Mouse (Mus musculus): Measurements from ENCODE around the gene Ramac.

Ramac gene

DNA sequence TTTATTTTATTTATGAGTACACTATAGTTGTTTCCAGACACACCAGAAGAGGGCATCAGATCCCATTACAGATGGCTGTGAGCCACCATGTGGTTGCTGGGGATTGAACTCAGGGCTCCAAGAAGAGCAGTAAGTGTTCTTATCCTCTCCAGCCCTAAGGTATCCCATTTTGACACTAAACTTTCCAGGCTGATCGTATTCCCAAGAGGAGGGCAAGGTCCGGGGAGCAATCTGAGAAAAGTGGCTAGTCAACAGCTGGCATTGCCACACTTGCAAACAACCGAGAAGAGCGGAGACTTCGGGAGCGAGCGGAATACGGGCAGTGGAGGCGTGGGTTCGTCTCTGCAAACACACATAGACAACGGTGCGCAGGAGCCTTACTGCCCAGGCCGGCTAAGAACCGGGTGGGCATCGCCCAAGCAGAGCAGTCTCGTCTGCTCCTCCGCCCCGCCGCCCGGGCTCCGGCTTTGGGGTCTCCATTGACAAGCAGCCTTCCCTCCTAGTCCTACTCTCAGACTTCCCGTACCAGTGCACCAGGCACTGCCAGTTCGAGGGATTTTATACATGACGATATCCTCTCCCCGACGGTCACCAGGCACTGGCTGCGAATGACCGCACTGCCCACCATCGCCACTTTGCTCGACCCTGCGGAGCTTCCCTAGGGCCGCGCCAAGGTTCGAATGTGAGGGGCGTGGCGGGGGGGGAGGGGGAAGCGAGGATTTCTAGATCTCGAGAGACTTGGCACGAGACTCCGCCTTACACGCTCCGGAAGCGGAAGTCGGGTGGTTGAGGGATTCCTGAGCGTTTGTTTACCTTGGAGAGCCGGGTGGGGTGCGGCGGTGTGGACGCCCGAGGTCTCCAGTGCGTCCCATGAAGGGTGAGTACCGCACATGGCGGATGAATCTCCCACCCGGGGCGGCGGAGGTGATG, at the start of gene Ramac:
Ramac (plus strand) TSS at position 746 of the 930 bp plus-strand sequence.
- peak; percentile 89 for DNase-seq

DNA sequence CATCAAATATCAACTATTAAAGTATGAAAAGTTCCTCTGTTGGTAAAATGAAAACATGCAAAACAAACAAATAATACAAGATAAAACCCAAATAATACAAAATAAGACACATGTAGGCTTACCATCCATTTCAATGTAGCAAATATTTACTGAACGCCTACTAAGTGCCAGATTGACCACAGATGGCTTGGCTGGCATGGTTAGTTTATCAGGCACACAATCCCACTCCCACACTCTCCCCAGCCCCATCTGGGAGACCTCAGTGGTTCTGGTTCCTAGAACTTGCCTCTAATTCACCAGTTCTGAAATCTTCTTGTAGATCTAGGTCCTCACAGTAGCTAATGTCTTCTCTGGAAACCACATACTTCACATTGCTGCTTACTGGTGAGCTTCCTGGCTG, 44.1 kb upstream of the Ramac start:
- DNase-seq: no peak

DNA sequence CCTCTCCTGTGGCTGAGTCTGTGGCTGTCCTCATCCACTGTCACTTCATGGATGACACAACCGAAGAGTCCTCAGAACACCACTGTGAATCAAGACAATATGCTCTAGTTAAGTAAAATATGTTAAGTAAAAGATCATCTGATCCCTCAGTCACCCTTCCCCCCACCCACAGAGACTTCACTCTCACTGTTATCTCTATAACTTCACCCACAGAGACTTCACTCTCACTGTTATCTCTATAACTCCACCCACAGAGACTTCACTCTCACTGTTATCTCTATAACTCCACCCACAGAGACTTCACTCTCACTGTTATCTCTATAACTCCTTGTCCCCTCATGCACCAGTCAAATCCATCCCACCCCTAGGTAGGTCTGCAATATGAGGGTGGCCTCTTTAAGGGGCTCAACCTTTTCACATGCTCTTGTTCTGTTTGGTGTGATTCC, 43.5 kb upstream of the Ramac start:
- no peak for DNase-seq

DNA sequence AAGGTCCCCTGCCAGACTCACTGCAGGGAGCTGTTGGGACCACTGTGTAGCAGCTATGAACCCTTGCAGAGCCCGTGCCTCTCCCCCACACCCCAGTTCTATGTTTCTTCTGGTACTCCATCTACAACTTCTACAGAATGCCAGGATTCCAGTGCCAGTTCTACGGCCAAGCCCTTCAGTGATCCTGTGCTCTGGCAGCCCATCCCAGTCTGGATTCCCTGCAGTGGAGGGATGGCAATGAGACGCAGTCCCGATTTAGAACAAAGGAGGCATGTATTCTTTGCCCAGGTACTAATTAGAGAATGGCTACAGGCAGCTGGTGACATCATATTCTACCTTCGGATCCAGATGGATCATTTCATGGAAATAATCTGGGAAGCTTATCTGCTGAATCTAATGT, 41.5 kb upstream of the Ramac start:
- DNase-seq: no peak

DNA sequence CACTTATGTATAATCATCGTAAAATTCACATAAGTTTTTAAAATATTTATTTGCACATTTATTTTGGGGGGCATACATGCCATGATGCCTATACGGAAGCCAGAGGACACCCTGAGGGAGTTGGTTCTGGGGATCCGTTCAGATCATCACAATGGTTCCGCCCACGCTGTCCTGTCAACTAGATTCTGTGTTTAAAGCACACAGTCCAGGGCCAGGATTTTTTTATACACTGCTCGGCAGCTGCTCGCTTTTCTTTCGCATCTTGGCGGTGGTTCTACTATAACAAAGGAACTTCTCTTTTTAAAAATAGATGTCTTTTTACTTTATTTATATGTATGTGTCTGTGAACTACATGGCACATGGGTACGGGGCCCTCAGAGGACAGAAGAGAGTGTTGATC, 38.9 kb upstream of the Ramac start:
- DNase-seq: no peak

DNA sequence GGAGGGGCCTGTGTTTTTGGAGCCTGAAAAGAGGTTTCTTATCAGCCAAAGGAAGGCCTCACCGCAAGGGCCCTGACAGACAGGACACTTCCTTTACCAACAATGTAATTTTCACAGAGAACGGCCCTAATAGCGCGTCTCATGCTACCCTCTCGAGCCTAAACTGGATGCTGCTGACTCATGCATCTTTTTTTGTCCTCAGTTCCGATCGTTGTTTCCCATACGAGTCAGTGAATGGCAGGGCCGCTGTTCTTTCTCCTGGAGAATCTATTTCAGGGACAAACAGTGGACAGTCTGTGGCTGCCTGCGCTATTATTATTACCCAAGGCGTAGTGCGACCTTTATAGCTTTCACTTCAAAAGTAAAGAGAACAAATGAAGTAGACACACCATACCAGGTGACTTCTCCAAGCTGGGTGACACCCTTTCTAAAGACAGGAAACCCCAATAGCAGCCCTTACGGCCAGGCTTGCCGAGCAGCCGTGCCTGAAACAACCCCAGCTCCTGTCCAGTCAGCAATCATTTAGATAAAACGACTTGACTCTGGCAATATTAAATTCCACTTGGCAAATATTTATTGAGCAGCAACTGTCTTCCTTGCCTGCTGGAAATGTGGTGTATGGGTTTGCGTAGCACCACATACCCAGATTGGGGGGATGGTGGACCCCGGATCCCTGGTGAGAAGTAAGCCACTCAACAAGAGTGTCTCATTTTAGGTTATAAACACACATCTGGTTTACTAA, 36.6 kb upstream of the Ramac start:
- no peak for DNase-seq

DNA sequence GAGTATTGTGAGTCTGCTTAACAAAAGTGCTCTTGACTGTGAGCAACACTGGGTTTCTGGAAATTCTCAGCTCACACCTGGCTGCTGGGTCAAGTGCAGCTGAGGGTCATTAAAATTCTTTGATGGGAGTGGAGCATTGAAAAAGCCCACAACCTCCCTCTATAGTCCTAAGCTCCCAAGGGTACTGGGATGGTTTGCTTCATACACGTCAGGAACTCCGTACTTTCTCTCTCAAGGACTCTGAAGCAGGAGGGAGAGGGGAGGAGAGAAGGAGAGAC, 36.1 kb upstream of the Ramac start:
- DNase-seq: no peak

DNA sequence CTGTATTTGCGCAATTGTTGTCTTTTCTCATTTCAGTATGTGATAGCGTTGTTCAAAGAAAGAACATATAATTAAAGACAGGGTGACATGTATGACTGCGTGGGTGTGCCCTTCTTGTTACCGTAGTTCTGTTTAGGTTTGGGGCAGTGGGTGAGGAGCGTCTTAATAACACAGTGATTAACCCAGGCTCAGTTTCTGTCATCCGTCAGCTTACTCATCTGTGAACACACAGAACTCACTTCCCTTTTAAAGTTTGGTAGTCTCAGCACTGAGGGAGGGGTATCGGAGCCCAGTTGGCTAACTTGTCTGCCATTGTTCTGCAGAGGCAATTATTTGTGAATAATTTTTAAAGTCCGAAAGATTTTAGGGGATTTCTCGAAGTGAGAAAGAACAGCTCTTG, 35.0 kb upstream of the Ramac start:
- no peak for DNase-seq

DNA sequence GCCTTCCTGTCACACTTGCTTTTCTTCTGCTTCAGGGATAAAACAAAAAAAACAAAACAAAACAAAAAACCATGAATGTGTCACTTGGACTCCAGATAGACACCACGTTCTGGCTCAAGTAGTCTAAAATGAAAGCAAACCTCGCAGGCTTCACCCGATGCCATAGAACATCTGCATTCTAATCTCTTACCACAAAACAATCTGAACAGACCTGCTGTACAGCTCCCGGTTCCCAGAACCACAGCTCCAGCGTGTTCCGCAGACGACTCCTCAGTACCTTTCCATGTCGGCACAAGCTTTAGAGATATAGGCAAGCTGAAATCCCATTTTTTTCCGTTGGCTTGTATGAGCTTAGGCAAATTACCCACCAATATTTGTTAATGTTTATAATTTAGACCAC, 32.9 kb upstream of the Ramac start:
- DNase-seq: no peak

DNA sequence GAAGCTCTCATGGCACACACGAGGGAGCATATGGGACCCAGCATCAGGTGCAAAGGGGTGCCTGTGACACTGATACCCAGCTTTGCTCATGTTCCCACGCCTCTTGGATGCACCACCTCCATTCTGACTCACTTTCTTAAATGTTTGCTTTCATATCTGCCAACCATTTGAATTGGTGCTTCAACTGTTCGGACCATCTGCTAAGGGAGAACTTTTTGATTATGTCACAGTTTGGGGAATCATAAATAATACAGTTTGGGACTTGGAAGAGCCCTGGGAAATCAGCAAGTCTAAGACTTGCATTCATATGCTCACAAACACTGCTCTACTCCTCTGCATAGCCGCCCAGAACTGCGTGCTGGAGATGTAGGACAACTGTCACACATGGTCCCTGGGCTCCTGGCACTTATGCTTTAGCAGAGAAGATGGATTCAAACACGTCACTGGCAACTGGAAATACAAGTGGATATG, 31.5 kb upstream of the Ramac start:
- DNase-seq: no peak

DNA sequence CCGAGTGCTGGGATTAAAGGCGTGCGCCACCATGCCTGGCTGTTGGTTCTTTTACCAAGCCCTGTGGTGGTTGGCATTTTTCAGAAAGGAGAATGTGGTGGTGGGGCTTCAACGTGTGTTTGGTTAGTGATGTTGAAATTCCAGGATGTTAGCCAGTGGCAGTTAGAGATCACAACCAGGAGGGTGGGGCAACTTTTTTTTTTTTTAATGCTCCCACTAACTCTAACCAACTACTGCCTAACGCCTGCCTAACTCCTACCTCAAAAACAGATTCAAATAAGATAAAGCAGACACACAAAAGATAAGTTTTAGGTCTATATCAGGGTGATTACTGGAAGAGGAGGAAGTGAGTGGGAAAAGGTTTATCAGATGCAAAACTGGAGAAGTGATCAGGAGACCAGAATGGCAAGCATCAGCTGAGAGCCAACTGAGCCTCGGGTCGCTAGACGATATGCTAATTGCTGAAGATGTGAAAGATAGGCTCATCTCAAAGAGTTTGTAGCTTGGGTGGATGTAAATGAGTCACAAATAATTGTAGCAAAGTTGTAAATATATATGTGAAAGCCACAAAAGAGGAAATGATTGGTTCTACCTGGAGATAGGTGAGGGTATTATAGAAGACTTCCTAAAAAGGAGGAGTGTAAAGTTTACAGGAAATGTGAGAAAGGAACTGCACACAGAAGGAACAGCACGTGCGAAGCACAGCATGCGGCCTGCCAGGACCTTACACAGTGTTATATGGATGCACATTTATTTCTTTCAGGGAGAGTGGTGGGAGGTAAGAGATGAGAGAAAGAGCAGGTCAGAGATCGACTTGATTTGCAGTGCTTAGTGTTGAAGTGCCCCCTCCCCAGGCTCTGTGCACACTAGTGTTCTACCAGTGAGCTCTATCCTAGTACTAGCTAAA, 30.3 kb upstream of the Ramac start:
- DNase-seq: no peak

DNA sequence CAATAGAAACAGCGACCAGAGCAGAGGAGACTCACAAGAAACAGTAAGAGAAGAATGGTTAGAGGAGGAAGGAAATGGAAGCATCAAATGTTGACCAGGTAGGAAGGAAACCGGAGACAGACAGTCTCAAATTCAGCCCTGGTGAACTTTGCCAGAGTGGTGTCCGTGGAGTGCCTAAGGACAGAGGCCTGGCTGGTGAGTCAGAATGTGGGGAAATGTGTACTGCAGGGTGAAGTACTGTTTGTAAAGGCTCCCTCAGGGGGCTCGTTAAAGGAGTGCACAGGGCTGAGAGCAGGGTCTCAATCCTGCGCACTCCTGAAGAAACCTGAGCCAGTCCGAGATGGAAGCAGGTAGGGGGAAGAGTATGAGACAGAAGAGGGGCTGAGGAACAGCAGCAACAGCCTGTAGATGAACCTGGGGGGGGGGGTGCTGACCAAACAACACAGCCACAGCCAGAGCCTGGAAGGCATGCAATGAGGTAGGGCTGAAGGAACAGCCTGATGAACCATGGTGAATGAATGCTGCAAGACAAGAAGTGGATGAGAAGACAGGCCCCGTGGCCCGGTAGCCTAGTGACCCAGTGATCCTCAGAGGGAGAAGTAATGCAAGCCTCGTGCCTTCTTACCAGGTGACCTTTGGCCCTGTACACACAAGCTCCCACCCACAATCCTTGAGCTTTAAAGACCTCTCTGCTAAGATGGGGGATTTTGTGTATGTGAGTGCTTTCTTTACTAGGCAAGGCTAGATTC, 27.3 kb upstream of the Ramac start:
- DNase-seq: no peak

DNA sequence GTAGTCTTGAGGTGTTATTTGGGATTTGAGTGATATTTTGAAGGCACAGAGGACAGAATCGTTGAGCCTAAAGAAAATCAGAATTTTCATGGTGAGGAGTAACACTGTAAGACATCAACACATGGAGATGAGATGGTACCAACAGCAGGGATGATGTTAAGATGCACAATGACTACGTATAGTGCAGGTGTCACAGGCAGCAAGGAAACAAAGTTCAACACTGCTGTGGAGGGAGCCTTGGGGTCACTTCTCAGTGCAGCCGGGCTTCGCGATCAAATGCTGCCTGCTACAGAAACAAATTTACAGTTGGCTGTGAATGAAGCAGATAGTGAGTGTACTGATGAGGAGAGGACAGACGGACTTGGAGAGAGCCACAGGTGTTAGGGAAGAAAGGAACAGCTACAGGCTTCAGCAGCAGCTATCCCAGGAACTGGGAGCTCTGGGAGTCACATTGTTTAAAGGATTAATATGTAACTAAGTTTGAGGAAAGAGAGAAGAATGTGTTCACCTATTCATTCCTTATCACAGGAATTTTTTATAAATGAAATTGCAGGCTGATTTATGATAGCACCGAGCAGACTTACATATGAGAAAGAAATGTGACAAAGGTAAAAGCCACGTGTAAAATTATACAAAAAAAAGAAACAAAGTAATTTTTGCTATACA, 23.9 kb upstream of the Ramac start:
- no peak for DNase-seq

DNA sequence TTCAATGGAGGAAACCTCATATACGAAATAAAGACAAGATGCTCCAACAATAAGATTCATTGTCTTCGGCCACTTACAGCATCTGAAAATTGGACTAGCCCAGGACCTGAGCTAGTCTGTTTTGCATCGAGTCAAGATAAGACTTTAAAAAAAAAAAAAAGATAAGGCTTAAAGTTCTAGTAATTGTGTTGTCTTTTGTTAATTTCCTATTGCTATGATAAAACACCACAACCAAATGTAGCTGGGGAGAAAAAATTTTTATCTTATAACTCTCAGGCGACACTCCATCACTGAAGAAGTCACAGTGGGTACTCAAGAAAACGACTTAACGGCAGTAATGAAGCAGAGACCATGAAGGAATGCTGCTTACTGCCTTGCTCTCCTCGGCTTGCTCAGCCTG, 22.7 kb upstream of the Ramac start:
- no peak for DNase-seq

DNA sequence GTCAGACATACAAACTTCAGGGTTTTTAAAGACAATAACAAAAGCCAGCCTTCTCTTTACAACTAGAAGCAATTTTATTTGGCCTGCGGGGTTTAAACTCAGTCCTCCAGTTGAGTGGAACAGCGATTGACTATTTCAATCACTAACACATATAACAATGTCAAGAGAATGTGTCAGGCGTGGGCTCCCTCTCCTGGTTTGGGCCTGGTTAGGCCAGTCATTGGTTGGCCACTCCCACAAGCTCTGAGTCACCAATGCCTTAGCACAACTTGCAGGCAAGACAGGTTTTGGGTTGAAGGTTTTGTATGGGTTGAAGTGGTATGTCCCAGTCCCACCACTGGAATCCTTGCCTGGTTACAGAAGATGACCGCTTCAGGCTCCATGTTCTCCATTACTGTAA, 18.6 kb upstream of the Ramac start:
- DNase-seq: peak; percentile 12

DNA sequence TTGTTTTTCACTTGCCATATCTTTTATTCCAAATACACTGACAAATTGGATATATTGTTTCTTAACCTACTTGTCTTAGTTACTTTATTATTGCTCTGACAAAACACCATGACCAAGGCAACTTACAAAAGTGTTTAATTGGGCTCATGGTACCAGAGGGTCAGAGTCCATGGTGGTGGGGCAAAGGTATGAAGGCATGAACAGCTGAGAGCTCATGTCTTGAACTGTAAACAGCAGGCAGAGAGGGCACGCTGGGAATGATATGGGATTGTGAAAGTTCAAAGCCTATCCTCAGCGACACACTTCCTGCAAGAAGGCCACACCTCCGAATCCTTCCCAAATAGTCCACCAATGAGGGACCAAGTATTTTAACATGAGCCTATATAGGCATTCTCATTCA, 14.8 kb upstream of the Ramac start:
- DNase-seq: no peak

DNA sequence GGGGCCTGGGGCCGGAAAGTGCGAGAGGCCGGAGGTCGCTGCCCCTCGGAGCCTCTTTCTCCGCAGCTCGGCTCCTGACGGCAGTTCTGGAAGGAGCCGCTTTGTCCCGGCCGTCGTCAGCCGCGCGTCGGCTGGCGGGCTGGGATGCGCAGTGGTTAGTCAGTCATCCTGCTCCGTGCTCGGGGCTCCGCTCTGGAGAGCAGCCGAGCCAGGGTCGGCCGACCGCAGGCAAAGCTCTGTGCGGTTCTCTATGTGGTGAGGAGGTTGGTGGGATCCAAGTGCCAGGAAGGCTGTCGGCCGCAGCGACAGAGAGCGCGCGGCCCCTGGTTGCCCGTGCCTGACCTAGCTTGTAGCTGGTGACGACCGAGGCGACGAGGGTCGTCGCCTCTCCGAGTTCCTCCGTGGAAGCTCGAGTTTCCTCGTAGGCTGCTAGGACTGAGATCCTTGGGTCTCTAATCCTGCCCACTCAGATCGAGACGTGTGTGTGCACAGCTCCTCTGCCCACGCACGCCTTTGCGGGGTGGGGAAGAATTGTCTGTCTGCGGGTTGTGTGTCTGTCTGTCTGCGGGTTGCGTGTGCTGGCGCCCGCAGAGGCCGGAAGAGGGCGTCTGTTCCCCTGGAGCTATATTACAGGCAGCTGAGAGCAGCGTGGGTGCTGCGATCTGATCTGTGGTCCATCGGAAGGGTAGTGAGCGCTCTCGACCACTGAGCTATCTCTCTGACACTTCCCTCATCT, 553 bp downstream of the Ramac start:
- DNase-seq: peak; percentile 66

DNA sequence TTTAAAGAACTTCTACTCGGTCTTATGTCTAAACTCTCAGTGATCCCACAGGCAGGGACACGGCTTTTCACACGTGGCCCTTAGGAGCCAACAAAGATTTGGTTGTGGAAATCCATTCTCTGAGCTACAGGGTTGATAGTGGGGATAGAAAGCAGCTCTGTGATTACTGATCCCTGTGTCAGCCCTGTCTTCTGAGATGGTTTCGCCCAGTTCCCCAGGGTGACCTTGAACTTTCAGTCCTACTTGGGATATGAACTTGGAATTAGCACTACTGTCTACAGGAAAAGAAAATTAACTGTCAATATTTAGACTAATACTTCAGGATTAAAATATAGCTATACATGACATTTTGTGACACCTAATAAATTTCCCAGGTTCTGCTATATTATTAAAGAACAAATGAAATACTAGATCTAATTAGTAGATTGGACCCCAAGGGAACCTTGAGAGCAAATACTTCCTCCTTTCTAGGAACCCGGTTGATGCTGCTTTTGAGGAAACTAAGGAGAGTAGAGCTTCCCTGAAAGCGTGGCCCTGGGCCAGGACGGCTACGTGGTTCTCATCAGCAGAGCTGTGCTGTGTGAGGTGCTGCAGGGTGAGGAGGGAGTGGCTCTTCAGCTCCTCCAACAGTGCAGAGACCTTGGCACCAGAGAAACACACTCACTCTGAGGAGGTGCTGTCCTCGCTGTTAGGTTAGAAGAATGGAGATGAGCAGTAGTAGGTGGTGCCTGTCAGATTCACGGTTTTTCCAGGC, 10.2 kb downstream of the Ramac start:
- DNase-seq: no peak

DNA sequence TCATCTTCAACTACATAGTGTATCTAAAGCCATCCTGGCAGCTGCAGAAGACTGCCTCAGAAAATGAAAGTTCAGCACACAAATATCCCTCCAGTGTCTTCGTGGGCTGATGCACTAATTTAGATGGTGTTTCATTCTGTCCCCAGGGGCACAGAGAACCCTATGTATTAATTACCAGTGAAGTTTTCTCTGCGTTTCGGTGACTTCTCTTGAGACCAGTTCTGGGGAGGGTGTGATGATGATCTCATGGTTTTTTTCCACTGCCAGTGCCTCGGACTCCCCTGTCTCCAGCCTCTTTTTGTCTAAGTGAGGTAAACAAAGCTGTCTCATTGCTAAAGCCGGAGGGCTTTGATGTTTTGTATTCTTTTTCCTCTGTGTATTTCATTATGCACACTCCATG, 12.6 kb downstream of the Ramac start:
- DNase-seq: no peak

DNA sequence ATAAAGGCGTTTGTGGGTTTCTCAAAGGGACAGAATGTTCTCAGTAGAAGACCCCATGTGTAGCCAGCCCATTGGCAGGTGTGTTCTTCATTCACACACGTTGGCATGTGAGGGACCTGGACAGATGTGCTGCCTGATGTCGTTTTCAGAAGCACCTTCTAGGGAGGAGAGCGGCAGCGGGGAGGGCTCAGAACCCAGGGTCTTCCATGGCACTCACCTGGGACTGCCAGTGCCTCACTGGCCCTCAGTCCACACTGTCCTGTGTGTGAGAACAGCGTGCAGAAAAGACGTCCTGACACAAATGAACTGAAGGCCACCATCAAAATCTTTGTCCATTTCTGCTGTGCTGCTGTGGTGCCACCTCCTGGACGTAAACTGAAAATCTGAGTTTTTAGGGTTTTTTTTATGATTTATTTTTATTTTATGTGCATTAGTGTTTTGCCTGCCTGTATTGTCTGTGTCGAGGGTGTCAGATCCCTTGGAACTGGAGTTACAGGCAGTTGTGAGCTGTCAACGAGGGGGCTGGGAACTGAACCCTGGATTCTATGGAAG, 15.0 kb downstream of the Ramac start:
- no peak for DNase-seq

Measured in thymus, postnatal 4 days (tissue).